Mouse (Mus musculus): ENCODE measurements around the gene Zranb1.

Zranb1 gene

GRCm38 (mm10) chr7:133001388-133001787 is 70.4 kb downstream of the Zranb1 start:
- no peak for DNase-seq (ENCODE audit: low read depth, low spot score)

GRCm38 (mm10) chr7:133002271-133002670 is 71.3 kb downstream of the Zranb1 start:
- no peak for DNase-seq (ENCODE audit: low read depth, low spot score)

GRCm38 (mm10) chr7:133003421-133003820 is 72.5 kb downstream of the Zranb1 start:
- peak; percentile 61 for DNase-seq (ENCODE audit: low read depth, low spot score)

- DNase-seq (ENCODE audit: low read depth, low spot score): no peak
Observed at GRCm38 (mm10) chr7:133005772-133006171, 74.8 kb downstream of the Zranb1 start.

GRCm38 (mm10) chr7:133007343-133007742 is 76.4 kb downstream of the Zranb1 start:
- DNase-seq (ENCODE audit: low read depth, low spot score): no peak

GRCm38 (mm10) chr7:133008663-133009062 is 77.7 kb downstream of the Zranb1 start:
- DNase-seq (ENCODE audit: low read depth, low spot score): no peak

- no peak for DNase-seq (ENCODE audit: low read depth, low spot score)
Observed at GRCm38 (mm10) chr7:133009676-133010075, 78.7 kb downstream of the Zranb1 start.

GRCm38 (mm10) chr7:133010477-133010876 is 79.5 kb downstream of the Zranb1 start:
- DNase-seq (ENCODE audit: low read depth, low spot score): no peak

GRCm38 (mm10) chr7:133011191-133011590 is 80.2 kb downstream of the Zranb1 start:
- no peak for DNase-seq (ENCODE audit: low read depth, low spot score)

GRCm38 (mm10) chr7:133011611-133012010 is 80.7 kb downstream of the Zranb1 start:
- no peak for DNase-seq (ENCODE audit: low read depth, low spot score)

- DNase-seq (ENCODE audit: low read depth, low spot score): no peak
Observed at GRCm38 (mm10) chr7:133012637-133013366, 81.9 kb downstream of the Zranb1 start.

GRCm38 (mm10) chr7:133013923-133014322 is 83.0 kb downstream of the Zranb1 start:
- no peak for DNase-seq (ENCODE audit: low read depth, low spot score)

- DNase-seq (ENCODE audit: low read depth, low spot score): no peak
Observed at GRCm38 (mm10) chr7:133014631-133015030, 83.7 kb downstream of the Zranb1 start.

- no peak for DNase-seq (ENCODE audit: low read depth, low spot score)
Observed at GRCm38 (mm10) chr7:133015416-133016070, 84.6 kb downstream of the Zranb1 start.

GRCm38 (mm10) chr7:133018961-133019360 is 88.0 kb downstream of the Zranb1 start:
- DNase-seq (ENCODE audit: low read depth, low spot score): no peak

- no peak for DNase-seq (ENCODE audit: low read depth, low spot score)
Observed at GRCm38 (mm10) chr7:133019481-133020020, 88.6 kb downstream of the Zranb1 start.

GRCm38 (mm10) chr7:133024694-133025093 is 93.8 kb downstream of the Zranb1 start:
- DNase-seq (ENCODE audit: low read depth, low spot score): no peak

- DNase-seq (ENCODE audit: low read depth, low spot score): no peak
Observed at GRCm38 (mm10) chr7:133027930-133028329, 97.0 kb downstream of the Zranb1 start.

- no peak for DNase-seq (ENCODE audit: low read depth, low spot score)
Observed at GRCm38 (mm10) chr7:133029004-133029403, 98.1 kb downstream of the Zranb1 start.

GRCm38 (mm10) chr7:133029496-133030047 is 98.6 kb downstream of the Zranb1 start:
- no peak for DNase-seq (ENCODE audit: low read depth, low spot score)

- no peak for DNase-seq (ENCODE audit: low read depth, low spot score)
Observed at GRCm38 (mm10) chr7:133032589-133033203, 101.8 kb downstream of the Zranb1 start.

GRCm38 (mm10) chr7:133035901-133036300 is 105.0 kb downstream of the Zranb1 start:
- DNase-seq (ENCODE audit: low read depth, low spot score): no peak

Measured in CD4-positive helper T cell, adult 2 months (primary cell).